Mouse (Mus musculus): ENCODE measurements around the gene Fam172a.
"Not testable (repeated sequence)": the region's sequence is repeated elsewhere in the genome, so short reads cannot be mapped to it uniquely, and the experiment has no call there.

Fam172a gene

DNA sequence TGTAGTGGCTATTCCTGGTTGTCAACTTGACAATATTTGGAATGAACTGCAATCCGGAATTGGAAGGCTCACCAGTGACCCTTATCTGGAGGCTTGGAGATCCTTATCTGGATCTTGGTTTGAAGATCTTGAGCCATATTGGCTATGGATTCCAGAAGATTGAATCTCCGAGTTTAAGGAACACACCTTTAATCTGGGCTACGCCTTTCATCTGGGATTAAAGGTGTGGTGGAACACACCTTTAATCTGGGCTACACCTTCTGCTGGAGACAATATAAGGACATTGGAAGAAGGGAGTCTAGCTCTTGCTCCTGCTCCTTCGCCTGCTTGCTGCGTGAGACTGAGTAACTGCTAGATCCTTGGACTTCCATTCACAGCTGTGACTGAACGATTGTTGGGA is at the start of gene Fam172a:
TSS of gene Fam172a (plus strand) at position 301 of the 400 bp plus-strand sequence.
- DNase-seq, result not testable (repeated sequence)

- DNase-seq, result no peak
These were observed 13.2 kb upstream of the Fam172a start for GRCm38 (mm10) chr13:77688651-77689050.

GRCm38 (mm10) chr13:77708514-77709013 is 6.7 kb downstream of the Fam172a start:
- peak; percentile 93 for DNase-seq

- DNase-seq, result no peak
These were observed 15.7 kb downstream of the Fam172a start for GRCm38 (mm10) chr13:77717499-77717898.

DNA sequence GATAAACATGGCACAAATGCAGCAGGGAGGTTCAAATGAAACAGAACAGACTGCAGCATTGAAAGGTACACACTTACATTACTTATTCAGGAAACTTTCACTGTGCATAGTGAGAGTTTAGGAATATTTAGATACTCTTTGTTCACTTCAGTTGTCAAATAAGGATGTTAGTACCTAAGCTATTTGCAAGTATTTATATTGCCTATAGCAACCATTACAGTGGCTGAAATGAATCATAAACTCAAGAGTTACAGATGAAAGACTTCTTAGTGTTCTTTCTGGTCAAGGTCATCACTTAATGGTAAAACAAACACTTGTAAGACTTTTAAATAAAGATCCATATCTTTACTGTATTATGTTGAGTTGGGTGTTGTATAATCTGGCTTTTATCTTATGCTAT is 41.0 kb downstream of the Fam172a start:
- no peak for DNase-seq

DNA sequence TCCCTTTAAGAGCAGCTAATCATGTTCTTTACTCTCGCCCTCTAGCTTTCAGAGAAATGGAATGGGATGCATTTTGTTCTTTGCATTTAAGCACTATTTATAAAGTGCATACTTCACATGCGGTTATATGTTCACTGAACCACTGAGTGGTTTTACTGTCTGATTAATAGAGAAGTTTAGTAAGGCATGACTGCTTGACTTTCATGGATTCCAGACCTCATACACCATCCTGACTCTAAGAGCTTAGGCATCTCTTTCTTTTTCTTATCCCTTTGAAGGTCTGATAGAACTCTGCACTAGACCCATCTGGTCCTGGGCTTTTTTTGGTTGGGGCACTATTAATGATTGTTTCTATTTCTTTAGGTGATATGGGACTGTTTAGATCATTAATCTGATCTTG is 75.8 kb downstream of the Fam172a start:
- DNase-seq, result no peak

DNA sequence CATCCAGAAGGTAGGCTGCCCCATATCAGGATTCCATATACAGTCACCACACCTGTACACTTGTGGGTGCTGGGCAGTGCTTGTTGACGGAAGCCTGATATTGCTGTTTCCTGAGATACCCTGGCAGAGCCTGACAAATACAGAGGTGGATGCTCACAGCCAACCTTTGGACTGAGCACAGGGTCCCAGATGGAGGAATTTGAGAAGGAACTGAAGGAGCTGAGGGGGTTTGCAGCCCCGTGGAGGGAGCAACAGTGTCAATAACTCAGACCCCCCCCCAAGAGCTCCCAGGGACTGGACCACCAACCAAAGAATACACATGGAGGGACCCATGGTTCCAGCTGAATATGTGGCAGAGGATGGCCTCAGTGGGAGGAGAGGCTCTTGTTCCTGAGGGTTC is 105.5 kb downstream of the Fam172a start:
- not testable (repeated sequence) for DNase-seq

DNA sequence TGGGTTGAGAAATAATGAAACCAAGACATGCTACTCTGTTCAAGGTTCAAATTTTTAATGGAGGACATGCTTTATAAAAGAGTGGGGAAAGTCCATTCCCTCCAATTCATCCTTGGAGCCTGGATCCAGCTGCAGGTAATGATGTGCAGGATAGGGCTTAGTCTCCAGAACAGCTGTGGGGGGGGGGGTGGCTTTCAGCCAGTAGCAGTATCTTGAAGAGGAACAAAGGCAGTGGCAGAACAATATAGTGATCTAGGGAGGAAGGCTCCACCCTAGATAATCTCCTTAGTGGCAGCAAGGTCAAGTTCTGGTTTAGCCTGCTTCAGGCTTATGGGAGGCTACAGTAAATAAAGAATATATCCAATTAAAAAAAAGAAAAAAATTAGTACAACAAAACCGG is 108.6 kb downstream of the Fam172a start:
- no peak for DNase-seq

DNA sequence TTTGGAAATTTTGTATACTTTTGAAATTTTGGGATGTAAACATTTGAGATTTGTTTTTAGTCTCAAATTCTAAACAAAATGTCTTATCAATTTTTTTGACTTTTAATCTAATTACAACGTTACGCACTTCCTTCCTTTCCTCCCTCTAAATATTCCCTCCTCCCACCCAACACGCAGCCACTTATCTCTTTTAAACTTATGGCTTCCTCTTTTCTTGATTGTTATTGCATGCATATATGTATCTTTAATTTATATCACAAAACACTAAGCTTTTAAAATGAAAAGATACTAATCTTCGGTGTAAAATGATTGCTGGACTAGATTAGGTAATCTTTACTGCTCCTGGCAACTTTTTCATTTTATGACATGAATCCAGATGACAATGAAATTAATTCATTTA is 124.3 kb downstream of the Fam172a start:
- DNase-seq, result no peak

DNA sequence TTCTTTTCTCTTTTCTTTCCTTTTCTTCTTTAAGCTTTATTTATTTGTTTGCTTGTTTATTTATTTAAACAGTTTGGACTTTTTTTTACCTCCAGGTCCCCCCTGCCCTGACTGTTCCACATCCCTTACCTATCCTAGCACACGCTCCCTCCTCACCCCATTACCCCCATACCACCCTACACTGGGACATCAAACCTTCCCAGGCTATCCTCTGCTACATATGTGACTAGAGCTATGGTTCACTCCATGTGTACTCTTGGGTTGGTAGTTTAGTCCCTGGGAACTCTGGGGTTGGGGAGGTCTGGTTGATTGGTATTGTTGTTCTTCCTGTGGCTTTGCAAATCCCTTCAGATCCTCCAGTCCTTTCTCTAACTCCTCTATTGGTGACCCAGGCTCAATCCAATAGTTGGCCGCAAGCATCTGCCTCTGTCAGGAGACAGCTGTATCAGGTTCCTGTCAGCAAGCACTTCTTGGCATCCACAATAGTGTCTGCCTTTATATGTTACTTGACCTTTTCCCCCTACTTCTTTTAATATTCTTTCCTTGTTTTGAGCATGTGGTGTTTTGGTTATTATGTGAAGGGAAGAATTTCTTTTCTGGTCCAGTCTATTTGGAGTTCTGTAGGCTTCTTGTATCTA is 141.3 kb downstream of the Fam172a start:
- DNase-seq, result no peak

DNA sequence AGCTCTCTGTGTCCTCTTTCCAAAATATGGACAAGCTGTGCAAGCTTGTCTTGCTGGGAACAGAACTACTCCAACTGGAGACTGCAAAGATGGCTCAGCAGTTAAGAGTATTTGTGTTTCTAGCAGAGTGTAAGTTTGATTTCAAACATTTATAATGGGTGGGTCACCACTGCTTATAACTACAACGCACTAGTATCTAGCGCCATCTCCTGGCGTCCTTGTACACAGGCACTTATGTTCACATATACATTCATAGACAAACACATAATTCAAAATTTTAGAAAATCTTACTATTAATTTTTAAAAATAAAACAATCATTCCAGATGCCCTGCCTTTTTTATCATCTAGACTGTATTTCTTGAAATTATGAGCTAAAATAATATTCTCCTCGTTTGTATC is 147.0 kb downstream of the Fam172a start:
- DNase-seq, result no peak

GRCm38 (mm10) chr13:77864804-77865203 is 163.0 kb downstream of the Fam172a start:
- no peak for DNase-seq

GRCm38 (mm10) chr13:77868314-77868713 is 166.5 kb downstream of the Fam172a start:
- no peak for DNase-seq

DNA sequence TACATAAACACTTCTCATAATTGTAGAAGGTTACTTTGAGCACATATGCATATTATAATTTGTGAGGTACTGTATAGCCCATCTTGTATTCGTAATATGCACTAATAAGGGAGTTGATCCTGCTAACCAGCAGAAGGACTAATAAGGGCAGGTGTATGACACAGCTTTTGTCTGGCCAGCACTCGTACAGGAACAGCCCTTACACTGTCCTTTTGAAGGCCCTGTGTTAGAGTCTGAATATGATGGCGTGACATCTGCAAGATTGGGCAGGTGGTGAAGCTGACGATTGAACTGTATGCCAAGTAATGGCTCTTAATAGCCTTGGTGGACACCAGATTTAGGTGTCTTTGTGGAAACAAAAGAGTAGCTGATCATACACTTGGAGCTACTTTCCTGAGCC is 176.3 kb downstream of the Fam172a start:
- DNase-seq, result no peak

DNA sequence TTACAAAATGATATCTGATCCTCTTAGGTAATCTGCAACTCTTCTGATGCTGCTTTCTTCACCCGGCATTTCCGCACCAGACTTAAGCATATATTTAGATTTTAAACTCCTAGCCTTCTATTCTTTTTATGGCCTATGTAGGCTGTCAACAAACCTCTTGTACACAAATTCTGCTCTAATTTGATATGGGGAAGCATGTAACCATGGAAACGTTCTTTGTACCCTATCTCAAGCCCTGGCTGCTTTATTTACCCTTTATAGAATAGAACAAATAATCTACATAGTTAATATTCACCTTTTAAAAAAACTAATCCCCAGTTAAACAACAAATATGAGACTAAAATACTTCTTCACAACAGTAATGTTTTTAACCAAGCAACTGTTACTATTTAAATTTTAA is 176.7 kb downstream of the Fam172a start:
- no peak for DNase-seq

GRCm38 (mm10) chr13:77897619-77898018 is 195.8 kb downstream of the Fam172a start:
- no peak for DNase-seq

GRCm38 (mm10) chr13:77898066-77898796 is 196.4 kb downstream of the Fam172a start:
- DNase-seq, result no peak

- DNase-seq, result no peak
These were observed 197.9 kb downstream of the Fam172a start for GRCm38 (mm10) chr13:77899725-77900124.

GRCm38 (mm10) chr13:77900843-77901242 is 199.0 kb downstream of the Fam172a start:
- DNase-seq, result no peak

GRCm38 (mm10) chr13:77909184-77909583 is 207.4 kb downstream of the Fam172a start:
- no peak for DNase-seq

DNA sequence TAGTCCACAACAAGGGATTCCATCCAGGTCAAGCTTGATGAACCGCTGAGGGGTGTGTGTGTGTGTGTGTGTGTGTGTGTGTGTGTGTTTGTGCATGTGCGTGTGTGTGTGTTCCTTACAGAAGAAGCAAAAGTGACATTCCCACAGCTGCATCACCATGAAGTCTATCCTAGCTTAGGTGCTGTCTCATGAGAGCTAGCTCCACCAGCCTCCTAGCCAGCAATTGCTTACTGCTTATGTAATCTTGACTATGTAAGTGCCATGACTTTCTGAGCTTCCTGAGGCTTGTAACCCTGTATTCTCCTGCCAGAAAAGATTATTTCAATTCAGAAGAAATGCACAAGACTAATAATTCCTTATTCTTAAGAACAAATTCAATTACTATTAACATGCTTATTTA is 221.0 kb downstream of the Fam172a start:
- no peak for DNase-seq

DNA sequence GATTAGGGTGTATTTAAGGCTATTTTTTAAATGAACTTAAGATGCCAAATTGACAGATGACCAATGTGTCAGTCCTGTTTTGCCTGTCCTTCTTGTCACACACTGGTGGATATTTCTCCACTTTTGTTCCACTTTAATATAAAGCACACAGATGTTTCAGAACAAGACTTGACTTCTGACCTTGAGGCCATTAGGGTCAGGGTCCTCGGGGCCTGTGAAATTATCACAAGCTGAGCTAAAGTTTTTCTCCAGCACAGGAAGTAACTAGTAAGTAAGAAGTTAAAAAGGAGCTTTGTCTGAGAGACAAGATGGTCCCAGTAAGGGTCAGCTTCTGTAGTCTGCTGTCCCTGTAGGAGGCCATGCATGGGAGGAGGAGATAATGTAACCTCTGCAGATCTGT is 255.8 kb downstream of the Fam172a start:
- no peak for DNase-seq

DNA sequence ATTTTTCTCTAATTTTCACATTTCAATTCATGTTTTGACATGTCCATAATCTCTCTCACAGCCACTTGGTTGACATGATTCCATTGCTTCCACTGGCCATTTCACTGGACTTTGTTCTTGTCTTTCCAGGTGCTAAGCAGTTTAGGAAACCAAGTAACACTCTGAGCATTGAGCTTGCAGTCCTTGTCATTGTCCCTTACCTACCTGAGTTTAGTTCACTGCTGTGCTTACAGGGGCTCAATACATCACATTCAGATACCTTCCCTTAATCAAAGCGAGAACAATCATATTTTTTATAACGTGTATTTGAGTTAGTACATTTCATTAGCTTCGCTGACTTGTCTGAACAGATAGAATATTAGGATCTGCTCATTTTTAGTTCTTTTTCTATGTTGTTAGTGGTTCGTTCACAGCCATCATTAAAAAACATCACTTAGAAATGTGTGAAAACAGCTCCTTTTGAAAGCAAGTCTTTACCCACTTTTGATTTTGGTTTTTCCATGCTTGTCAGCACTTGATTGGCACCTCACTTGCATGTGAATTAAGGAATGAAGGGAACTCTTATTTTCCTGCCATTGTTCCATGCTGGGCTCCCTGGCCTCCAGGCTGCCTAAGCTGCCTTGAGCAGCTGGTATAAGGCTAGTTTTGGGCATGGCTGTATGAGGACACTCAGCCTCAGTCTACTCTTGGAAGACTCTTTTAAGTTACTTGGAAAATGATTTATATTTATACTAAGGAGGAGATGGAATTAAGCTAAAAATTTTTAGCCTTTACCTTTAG is 257.9 kb downstream of the Fam172a start:
- DNase-seq, result no peak

DNA sequence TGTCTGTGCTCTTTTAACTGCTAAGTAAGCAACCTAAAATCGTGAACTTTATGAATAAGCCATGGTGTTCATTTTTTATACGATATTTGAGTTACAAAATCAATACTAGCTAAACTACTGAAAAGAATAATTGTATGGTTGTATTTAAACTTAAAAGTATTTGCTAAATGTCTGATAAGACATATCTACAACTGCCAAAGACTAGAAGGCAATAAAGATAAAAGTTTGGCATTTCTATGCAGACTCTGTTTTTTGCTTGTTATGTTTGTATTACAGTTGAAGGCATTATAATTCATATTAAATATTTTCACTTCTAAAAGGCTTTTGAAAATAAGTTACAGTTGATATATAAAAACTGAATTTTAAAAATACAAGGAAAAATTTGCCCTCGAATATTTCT is 274.4 kb downstream of the Fam172a start:
- no peak for DNase-seq
